Mouse (Mus musculus) heart, postnatal 14 days (tissue): Measurements from ENCODE around the gene Ttc41. TPM values are rescaled to one million over a fixed set of nuclear protein-coding genes. Genes with fewer than 3 reads are reported as not detected.
"Not testable (repeated sequence)": the region's sequence is repeated elsewhere in the genome, so short reads cannot be mapped to it uniquely, and the experiment has no call there.

Experiments used
- DNase-seq, 2 experiments: peaks; one replicate each; pipeline ENCODE4 v3.0.0; 2021 to 2022
- intact Hi-C: fragments of 180-260 bp; cut with DNase I; formaldehyde crosslinking; loops from one replicate; pipeline ENCODE4 v1.15.1; 2025
- long read RNA-seq, 2 experiments: library from polyadenylated mRNA; stranded (forward); transcript quantifications; one replicate each; pipeline ENCODE4 v2.0.0; 2021
- total RNA-seq, 2 experiments: library from RNA; stranded (reverse); gene quantifications; 2 replicates each; pipeline ENCODE4 v1.2.3; 2021

Gene Ttc41
- total RNA-seq: 1 to 10 TPM; 1.4 TPM
- long read RNA-seq, experiment 1, partial matches to known transcripts: 1 of 1 reads
- long read RNA-seq, experiment 1, other reads (novel, unspliced or antisense): 0 of 1 reads
- long read RNA-seq, experiment 2, partial matches to known transcripts: 0 of 2 reads
- long read RNA-seq, experiment 2, other reads (novel, unspliced or antisense): 2 of 2 reads

DNA sequence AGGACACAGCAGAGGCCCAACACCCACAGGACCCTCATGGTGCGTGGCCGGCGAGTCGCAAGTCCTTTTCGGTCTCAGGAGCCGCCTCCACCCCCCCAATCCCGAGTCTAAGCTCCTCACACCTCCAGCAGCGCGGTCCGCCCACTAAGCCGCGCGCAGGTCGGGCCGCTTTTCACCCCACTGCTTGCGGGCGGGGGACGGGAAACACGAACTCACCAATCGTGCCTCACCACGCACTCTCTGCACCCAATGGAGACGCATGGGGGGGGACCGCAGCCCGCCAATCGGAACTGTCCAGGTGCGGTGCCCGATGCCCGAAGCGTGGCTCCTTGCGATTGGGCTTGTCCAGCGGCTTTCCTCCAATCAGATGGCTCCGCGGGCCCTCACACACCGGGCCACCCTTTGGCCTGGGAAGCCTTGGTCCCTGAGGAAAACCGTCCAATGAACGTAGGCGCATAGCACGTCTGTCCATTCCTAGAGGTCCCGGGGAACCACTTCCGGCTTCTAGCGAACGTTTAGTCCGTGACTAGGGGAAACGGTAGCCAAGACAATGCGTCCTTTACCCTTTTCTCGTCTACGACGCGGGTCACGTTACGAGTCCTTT, at the start of gene Ttc41, which contains the start of gene Hsp90b1:
Gene Ttc41 (plus strand): TSS at position 494 of the 604 bp plus-strand sequence.
Gene Hsp90b1 (minus strand): TSS at position 192 of the 604 bp plus-strand sequence.
- intact Hi-C loops: loop anchor here (5.0 to 10.0 kb wide), 2 partner anchors 72 to 401 kb away; partner anchors contain the start of genes Nt5dc3 and Timp3
- peak; percentile 97 for DNase-seq

DNA sequence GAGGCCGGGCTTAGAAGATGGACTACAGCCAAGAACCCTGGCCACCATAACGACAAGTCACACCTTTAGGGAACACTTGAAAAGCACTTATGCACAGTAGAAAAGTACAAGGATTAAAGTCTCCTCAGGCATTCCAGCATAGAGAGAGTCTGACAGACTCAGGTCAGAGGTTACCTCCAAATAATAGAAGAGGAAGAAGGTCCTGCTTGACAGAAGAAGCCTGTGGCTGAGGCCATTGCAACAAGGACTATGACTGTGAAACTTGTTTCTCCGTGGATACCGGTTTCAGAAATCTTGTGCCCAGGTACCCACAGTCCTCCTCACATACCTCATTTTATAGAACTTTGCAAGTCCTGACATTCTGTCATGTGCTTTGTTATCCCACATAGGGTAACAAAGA, 35.1 kb upstream of the Ttc41 start:
- intact Hi-C loops, DNase-seq: not testable (repeated sequence)

DNA sequence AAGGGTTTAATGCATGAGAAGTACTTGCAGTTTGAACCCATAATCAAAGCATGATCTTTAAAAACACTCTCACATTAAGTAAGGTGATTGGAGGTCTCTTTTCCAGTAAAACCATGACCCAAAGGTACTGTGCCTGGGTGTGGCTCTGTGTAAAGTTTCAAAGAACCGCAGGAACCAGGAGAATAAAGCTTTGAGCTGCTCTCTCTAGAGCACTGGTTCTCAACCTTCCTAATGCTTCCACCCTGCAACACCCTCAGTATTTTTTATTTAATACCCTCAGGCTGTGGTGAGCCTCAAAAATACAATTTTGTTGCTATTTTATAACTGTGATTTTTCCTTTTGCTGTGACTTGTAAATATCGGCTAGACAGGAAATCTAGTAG, 20.8 kb upstream of the Ttc41 start:
- DNase-seq, intact Hi-C loops: not testable (repeated sequence)

DNA sequence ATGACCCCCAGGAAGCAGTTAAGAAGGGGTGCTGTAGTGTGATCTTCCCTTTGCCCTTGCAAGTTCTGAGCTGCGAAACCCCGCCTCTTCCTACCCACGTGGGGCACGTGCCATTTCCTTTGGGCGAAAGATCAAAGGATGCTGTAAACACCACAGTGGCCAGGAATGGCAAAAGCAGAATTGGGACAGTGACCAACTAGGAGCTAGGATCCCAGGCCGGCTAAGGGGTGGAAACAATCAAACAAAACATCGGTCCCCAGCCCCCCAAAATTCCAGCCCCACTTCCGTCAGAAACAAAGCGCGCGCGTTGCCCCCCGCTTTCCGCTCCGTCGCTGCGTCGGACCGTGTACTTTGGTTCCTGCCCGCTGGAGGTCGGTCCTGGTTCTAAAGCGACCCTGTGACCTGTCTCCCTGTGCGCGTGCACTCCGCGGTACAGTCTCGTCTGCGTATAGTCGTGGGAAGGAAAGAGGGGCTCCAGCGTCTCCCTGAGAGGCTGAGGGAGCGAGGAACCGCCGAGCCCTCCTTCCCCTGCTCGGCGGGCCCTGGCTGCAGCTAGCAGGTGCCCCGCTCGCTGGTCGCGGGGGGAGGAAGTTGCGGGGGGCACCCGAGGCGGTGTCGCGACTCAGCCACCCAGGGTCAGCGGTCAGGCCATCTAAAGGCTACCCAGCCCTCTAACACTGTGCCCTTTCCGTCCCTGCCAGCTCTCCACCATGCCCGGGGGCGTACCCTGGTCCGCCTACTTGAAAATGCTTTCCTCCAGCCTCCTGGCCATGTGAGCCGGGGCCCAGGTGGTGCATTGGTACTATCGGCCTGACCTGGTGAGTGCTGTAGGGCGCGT, 20.2 kb upstream of the Ttc41 start:
- intact Hi-C loops: loop anchor here (2.0 kb wide), 1 partner anchor 15 kb away; no protein-coding TSS in a partner anchor
- DNase-seq: peak; percentile 78 to 86

DNA sequence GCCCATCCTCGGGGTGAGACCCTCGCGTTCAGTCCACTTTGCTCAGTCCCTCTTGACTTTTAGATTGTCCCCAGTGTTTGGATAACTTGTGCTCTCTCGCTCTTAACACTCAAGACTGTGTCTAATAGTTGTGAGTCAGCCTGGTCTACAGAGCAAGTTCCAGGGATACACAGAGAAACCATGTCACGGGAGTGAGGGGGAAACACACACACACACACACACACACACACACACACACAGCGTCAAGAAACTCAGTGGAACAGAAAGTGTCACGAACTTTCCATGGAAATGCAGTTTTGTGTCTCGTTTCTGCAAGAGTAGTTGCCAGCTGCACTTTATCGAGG, 19.6 kb upstream of the Ttc41 start:
- DNase-seq: not testable (repeated sequence)
- intact Hi-C loops: loop anchor here (2.0 kb wide), 1 partner anchor 15 kb away; no protein-coding TSS in a partner anchor

DNA sequence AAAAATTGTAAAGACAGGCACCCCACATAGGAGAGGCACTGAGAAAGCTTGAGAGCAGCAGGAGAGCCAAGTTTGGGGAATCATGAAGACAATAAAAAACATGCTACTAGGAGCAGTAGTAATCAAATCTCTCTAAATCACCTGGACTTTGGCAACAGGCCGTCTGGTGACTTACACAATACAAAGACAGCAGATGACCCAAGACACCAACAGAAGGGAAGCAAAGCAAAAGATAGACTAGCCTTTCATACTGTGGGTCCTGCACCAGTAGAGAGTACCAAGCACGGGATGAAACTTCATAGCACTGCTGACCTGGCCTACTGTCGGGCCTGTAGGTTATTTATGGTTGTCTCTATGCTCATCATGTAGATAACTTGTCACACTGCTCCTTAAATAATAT, 5.4 kb upstream of the Ttc41 start:
- DNase-seq: no peak
- intact Hi-C loops: loop anchor here (2.0 to 10.0 kb wide), 3 partner anchors 13 to 395 kb away; partner anchors contain the start of gene Timp3

DNA sequence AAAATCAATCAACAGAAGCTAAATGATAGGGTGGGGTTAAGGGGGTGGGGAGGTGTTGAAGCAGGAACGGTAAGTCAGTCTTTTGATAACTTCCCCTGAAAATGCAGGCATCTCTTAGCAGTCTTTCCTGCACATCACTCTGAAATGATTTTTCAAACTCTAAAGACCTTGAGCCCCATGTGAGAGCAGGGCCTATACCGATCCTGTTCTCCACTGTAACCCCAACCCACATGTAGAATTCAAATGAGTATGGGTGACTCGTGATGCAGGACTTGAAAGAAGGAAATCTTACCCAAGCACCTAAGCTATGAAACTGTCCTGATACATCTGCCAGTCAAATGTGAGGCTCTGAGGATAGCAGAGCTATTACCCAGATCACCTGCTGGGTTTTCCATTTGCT, 4.6 kb upstream of the Ttc41 start:
- intact Hi-C loops: loop anchor here (2.0 to 10.0 kb wide), 3 partner anchors 14 to 396 kb away; partner anchors contain the start of gene Timp3
- DNase-seq: no peak

DNA sequence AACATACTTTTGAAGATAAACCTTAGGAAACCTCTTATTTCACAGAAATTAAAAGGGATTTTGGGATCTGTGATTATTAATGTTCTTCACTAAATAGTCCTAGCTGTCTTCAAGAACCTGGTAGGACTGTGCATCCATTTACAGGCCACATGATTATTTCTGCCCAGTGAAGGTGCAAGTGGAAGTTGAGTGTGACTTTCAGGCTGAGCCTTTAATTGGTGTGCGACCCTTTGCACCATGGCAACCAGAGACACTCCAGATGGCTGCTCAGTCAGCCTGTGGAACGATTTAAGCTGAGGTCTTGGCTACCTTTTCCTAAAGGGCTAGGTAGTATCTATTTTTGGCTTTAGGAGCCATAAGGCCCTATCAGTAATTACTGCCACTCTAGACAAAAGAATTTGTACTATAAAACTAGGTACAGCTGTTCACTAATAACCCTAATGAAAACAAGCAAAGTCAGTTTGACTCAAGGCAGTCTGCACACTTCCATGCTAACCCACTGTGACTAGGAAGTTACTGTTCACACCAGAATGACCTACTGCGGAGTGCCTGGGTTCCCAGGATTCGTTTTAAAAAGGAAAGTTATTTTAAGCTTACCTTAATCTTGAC, 3.2 kb upstream of the Ttc41 start:
- intact Hi-C loops: loop anchor here (5.0 to 10.0 kb wide), 2 partner anchors 115 to 398 kb away; partner anchors contain the start of gene Timp3
- no peak for DNase-seq

DNA sequence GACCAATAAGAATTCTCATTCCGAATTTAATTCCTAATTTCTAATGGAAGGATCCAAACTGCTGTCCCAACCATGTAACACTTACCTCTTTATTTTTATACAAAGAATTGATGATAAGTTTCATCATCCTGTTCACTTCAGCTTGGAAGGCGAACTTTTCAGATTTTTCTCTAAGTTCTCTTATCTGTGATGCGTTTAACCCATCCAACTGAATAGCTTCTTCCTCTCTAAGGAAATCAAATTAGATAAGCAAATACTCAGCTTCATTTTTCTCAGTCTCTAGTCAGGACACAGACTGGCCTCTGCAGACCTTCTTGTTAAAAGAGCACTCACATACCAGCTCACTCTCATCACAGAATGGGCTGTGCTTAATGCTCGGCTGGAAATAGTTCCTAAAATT, 2.2 kb upstream of the Ttc41 start:
- intact Hi-C loops: loop anchor here (5.0 to 10.0 kb wide), 2 partner anchors 114 to 399 kb away; partner anchors contain the start of gene Timp3
- DNase-seq: no peak

DNA sequence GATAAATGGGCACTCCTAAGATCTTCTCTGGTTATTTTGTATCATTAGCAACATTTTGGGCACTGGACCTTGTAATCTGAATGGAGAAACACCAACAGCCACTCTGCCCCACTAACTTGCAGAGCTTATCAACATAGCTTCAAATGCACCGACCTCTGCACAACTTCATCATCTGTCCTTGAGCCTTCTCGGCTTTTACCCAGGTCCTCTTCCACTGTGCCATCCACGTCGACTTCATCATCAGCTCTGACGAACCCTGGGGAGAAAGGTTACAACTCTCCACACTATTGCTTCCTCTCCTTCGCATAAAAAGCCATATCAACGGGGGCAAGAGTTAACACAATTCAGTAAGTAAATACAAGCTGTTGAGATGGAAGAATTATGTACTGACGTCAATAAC, 1.5 kb upstream of the Ttc41 start:
- intact Hi-C loops: loop anchor here (5.0 to 10.0 kb wide), 2 partner anchors 113 to 399 kb away; partner anchors contain the start of gene Timp3
- no peak for DNase-seq

DNA sequence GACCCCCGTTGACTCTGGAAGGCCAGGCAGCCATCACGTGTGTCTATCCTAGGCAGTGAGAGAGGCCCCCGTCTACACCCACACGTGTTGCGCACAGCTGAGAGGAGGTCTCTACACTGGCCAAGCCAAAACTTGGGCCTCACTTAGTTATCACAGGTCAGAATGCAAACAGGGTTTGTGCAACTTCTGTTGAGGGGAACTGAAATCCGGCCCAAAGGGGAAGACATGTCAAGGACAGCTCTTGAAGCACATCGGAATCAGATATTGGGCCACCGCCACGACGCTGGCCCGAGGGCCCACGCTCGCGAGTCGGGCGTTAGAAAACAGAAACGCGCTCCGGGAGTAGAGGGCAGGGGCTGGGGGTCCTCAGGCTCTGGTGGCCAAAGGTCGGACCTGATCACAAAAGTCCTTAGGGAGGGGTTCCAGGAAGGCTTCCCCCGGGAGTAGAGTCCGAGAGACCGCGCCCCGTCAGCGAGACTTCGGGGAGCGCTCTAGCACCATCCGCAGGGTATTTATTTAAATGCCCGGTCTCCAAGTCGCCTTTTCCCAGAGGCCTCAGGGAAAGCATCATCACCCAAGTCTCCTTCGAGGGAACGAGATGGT, 921 bp upstream of the Ttc41 start:
- intact Hi-C loops: loop anchor here (5.0 to 10.0 kb wide), 3 partner anchors 73 to 400 kb away; partner anchors contain the start of genes Nt5dc3 and Timp3
- peak; percentile 29 to 37 for DNase-seq

DNA sequence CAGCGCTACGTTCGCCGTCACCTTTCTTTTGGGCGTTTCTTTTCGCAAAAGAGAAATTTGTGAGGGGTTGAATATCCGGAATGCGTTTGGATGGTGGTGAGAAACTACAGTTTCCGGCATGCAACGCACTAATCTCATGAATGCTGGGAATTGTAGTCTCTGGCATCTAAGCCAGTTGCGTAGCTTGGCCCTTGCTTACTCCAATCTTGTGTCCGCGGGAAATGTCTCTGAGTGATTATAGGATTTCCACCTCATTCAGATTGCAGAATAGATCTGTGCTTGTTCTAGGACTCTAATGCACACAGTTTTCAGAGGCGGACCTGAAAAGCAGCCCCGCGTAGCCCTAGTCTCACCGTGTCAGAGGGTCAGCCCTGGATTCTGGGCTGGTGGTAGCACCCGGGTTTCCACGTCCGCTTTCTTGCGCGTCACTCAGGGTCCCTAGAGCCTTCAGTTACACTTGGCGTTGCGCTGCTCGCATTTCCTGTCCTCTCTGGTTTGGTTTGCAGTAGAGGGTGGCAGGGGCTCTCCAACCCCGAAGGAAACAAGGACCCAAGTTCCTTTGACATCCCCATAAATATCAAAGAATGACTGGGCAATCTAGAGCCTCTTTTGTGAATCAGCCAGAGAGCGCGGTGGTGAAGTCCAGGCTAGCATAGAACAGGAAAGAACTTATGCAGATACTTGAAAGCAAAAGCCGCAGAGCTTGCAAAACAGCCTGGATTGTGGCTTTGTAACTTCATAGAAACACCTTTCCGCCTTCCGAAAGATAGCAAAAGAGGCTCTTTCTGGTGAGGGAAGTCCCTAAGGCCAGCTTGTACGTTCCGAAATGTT, 526 bp downstream of the Ttc41 start:
- intact Hi-C loops: loop anchor here (5.0 to 10.0 kb wide), 2 partner anchors 71 to 401 kb away; partner anchors contain the start of genes Nt5dc3 and Timp3
- DNase-seq: peak; percentile 72 to 78

DNA sequence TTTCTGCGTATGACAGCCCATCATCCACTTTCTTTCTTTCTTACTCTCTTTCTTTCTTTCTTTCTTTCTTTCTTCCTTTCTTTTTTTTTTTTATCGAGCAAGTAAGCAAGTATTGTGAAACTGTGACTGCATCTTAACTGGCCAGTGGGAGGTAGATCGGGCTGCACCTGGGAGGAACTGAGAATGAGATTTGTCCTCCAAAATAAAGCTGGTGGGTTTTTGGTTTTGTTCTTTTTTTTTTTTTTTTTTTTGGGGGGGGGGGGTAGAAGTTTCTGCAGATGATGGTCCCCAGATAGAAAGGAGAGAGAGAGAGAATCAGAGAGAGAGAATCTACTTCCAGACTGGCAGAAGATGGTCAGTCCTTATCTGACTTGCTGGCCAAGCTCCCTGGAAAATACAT, 1.5 kb downstream of the Ttc41 start:
- DNase-seq: no peak
- intact Hi-C loops: loop anchor here (5.0 to 10.0 kb wide), 2 partner anchors 70 to 402 kb away; partner anchors contain the start of genes Nt5dc3 and Timp3

DNA sequence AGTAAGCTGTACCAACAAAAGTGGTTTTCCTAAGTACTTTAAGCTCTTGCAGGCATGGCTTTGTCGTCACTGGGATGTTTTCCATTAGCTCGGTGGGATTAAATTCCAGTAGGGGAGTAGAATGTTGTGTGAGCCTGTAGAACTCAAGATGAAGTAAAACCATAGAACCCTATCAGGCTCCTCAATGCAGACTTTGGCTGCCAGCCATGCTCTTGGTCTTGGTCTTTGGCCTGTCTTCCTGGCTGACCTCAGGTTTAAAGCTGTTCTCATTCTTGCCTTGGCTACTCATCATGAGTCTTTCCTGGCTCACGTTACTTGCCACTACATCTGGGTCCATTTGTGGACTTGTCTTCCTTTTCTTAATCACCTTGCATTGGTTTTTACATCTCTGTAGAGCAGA, 6.5 kb downstream of the Ttc41 start:
- no peak for DNase-seq
- intact Hi-C loops: no loop called here

DNA sequence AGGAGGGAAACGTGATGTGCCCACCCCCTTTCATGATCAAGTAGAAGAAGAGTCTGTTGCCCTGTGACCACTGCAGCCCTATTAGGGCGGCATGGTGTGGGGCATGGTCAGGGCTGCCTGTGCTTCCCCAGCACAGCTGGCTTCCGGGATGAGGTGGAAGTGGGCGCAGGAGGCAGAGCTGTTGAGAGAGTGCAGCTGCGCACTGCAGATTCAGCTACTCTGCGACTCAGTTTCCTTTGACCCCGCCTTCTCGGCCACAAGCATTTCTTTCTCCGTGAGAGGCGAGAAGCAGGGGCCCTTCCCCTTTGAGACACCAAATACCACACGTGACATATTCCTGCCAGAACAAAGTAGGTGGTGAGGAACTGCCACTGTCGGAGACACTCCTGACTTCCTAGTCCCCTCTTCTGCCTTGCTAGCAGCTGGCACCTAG, 22.0 kb downstream of the Ttc41 start:
- intact Hi-C loops: no loop called here
- peak; percentile 29 to 31 for DNase-seq

DNA sequence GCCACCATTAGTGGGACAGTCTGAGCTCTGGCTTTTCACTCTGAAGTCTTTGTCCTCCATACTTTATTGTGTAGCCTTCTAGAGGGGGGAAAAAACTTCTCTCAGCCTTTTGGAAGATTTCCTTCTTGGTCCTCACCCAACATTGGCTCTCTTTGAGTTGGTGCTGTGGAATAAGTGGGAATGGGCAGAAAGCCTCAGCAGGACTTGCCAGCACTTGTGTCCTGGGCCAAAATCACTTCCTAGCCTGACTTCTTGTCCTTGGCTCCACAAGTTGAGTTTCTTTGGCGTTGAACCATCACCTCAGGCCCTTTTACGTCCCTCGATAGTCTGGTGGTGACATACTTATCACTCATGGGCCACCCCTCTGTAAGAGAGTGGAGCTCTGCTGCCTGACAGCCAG, 22.6 kb downstream of the Ttc41 start:
- DNase-seq: peak in 1 of 2 experiments; percentile 24

DNA sequence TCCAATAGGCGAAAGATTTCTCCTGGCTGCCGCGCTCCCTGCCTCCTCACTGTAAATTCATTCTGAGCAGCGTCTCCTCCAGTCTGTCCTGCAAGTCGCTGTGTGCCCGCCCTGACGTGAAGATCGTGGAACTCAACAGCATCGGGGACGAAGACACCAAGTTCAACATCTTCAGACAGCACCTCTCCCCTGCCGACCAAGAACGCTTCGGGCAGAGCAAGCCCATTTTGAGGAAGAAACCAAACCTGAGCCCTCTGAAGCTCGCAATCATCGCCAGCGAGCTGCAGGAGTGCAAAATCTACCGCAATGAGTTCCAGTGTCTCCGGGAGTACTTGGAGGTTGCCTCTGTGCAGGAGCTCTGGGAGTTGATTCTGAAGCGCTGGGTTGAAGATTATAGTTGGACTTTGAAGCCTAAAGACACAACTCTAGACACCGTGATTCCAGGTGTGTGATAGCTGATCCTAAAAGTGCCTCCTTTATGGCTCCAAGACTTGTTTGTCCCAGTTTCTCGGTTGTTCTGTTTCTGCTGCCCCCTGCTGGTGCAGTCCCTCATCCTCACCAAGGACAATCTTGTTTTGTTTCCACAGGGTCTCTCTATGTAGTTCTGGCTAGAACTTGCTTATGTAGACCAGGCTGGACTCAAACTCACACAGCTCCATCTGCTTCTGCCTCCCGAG, 25.4 kb downstream of the Ttc41 start:
- intact Hi-C loops: loop anchor here (5.0 kb wide), 2 partner anchors 94 to 259 kb away; no protein-coding TSS in a partner anchor
- peak; percentile 86 to 89 for DNase-seq

More for the DNA sequence above, 22.6 kb downstream of the Ttc41 start:
- intact Hi-C loops: no loop called here

DNA sequence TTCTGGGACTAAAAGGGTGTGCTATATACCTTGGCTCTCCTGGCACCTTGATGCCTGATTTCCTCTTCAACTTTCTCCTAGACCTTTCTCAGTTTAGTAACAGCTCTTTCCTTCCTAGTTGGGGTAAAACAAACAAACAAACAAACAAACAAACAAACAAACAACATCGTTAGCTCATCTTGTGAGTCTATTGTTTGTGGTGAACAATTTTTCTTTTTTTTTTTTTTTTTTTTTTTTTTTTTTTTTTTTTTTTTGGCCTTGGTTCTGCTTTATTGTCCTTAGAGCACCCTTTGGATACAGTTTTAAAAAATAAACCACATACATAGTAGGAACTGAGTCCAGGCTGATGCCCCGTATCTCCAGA, 25.9 kb downstream of the Ttc41 start:
- intact Hi-C loops: loop anchor here (5.0 kb wide), 2 partner anchors 94 to 259 kb away; no protein-coding TSS in a partner anchor

More for the DNA sequence above, 25.9 kb downstream of the Ttc41 start:
- DNase-seq: no peak
